Mouse (Mus musculus) spleen, adult 10 weeks (tissue): ENCODE results near the gene Atp1a2. TPM values are rescaled to one million over a fixed set of nuclear protein-coding genes. Genes with fewer than 3 reads are reported as not detected.

Experiments used
- polyA plus RNA-seq: library from polyadenylated mRNA; stranded (reverse); fragments of 350-450 nt; fragmentation: Illumina TruSeq; extraction: RNeasy Lipid Tissue Mini Kit (QIAGEN cat#74804); gene quantifications from one replicate; pipeline ENCODE4 v1.2.3, GENCODE M21; 2015; ENCODE audit warnings: low replicate concordance; ENCODE audit not compliant: insufficient read depth

Gene Atp1a2
- polyA plus RNA-seq = 3.0 TPM

DNA sequence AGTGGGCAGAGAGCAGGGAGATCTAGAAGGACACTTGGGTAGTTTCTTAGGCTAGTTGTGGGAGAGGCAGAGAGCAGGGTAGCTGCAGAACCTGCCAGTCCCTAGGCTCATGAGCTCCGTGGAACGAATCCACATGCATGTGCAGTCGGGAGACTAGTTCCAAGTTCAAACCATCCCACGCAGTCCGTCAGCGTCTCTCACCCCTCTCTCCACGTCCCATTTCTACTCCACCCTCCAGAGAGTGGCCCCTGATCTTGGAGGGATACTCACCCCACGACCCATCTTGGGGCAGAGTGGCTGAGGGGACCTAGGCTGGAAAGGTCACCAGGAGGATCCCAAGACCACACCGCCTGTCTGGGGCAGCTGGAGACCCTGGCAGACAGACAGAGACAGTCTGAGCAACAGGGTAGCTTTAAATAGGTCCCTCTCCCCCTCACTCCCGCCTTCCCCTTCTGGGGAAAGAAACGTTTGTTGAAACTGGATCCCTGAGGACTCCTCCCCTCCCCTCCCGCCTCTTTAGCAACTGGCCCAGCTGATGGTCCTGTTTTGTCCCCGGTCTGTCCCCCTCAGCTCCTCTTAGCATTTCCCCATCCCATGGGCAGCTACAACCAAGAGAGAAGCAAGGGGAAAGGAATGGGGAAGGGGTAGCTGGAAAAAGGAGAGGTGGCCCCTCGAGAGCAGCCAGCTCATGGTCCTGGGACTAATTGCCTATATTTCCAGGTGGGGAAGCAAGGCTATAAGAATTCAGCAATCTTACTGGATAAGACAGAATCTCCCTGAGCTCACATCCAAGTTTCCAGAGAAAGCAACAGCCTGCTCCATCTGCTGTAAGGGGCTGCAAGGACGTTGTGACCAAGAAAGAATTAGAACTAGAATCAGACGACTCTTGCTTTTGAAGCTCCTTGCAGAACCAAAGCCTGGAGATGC is at the start of gene Atp1a2:
Gene Atp1a2, minus strand, starts transcription at position 454 of the 927 bp plus-strand sequence.

DNA sequence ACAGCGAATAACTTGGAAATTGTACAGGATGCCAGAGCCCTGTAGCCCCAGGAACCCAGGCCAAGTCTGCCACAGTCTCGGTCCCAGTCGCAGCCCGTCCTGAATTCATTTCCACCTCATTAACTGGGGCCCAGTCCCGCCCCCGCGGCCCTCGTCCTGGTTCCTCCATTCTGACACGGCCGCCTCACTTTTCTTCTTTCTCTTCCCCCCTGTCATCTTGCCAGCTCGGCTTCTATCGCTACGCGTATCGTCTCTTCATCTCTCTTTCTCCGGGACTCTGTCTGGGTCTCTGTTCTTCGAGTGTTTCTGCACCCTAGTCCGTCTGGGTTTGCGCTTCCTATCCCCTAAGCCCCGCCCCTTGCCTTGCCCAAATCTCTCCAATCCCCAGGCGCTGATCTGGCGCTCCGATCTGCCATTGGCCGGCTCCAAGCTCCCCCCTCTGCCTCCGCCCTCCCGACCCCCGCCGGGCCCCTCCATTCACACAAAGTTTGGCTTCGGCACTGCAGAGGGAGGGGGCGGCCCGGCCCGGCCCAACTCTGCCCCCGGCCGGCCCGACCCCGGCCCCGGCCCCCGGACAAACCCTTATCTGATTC is 43.0 kb upstream of the Atp1a2 start, which contains the start of gene Kcnj10:
Gene Kcnj10, plus strand, starts transcription at position 482 of the 593 bp plus-strand sequence.

DNA sequence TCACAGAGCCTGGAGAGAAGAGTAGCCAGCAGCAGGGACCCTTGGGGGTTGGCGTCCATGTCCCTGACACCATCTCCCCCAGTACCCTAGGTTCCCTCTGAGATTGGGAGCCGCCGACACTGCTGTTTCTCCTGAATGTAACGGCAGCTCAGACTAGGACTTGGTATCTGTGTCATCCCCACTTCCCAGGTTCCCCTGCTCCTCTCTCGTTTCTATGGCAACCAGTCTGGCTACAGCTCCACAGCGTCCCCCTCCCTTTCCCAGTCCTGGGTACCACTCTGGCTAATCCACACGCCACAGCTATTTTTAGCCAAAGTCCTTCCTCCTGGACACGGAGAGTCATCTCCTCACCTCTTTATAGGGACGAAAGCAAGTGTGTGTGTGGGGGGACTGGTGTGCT is 31.3 kb upstream of the Atp1a2 start, which contains the start of gene Kcnj9:
Gene Kcnj9, minus strand, starts transcription at position 188 of the 400 bp plus-strand sequence.

DNA sequence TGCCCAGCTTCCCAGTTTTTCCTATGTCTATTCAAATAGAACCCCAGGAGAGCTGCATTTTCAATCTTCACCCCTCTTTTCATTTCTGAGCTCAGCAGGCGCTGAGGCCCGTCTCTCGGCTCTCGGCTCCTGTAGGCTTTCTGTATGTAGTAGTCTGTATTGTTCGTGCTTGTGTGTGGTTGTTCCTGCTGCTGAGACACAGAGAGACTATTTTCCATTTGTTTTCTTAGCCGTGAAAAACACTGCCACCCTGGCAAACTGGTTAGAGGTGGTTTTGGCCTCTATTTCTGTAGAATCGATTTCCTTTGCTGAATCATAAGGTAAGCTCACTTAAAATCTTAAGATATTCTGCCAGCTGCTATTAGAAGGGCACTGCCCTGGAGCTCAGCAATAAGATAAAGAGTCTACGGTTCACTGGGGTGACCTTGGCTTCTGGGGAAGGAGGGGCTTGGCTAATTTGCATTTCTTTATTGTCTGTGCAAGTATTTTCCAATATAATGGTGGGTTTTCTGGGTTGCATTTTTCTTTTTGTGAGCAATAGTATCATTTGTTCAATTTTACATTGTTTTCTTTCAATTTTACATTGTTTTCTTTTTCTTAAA is 36.3 kb downstream of the Atp1a2 start, which contains the start of gene Igsf8:
Gene Igsf8, plus strand, starts transcription at position 165 of the 602 bp plus-strand sequence.

DNA sequence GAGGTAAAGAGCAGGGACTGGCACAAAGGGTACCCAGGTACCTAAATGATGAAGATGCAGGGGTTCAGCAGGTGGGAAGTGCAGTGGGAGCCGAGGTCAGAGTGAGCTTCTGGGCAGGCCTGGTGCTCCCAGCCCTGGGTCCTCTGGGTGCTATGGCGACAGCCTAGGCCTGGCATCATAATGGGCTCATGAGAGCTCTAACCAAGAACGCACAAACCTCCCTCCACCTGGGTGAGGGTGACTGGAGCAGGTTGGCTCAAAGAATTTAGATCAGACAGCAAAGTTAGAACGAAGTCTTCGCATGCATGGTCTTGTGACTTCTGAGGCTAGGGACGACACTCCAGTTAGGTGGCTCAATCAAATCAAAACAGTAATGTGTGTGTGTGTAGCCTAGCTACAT is 39.5 kb downstream of the Atp1a2 start, which contains the start of gene Atp1a4:
Gene Atp1a4, minus strand, starts transcription at position 101 of the 400 bp plus-strand sequence.

Other genes with a start within 250 kb of the Atp1a2 start
- not detected for gene Nhlh1, start 240.5 kb downstream of the Atp1a2 start, polyA plus RNA-seq
- gene Copa, start 215.5 kb downstream of the Atp1a2 start, polyA plus RNA-seq = 204 TPM
- gene Ncstn, start 215.3 kb downstream of the Atp1a2 start, polyA plus RNA-seq = 79.4 TPM
- gene Pex19, start 171.3 kb downstream of the Atp1a2 start, polyA plus RNA-seq = 45.3 TPM
- 98.3 TPM for gene Dcaf8, start 150.0 kb downstream of the Atp1a2 start, polyA plus RNA-seq
- gene Pea15a, start 91.3 kb downstream of the Atp1a2 start, polyA plus RNA-seq = 108 TPM
- gene Casq1, start 78.2 kb downstream of the Atp1a2 start, polyA plus RNA-seq = 0.29 TPM
- 0.07 TPM for gene Atp1a4, start 39.6 kb downstream of the Atp1a2 start, polyA plus RNA-seq
- gene Igsf8, start 36.4 kb downstream of the Atp1a2 start, polyA plus RNA-seq = 10.4 TPM
- 1.7 TPM for gene Kcnj9, start 31.3 kb upstream of the Atp1a2 start, polyA plus RNA-seq
- gene Kcnj10, start 43.1 kb upstream of the Atp1a2 start, polyA plus RNA-seq = 23.5 TPM
- gene Pigm, start 78.5 kb upstream of the Atp1a2 start, polyA plus RNA-seq = 33.5 TPM
- gene Slamf9, start 177.3 kb upstream of the Atp1a2 start, polyA plus RNA-seq = 9.1 TPM
- 3.2 TPM for gene Igsf9, start 183.7 kb upstream of the Atp1a2 start, polyA plus RNA-seq
- gene Tagln2, start 202.0 kb upstream of the Atp1a2 start, polyA plus RNA-seq = 194 TPM
- gene Cfap45, start 222.7 kb upstream of the Atp1a2 start, polyA plus RNA-seq = 0.50 TPM